Mouse (Mus musculus) E14TG2a.4 (cell line): ENCODE data around the gene Lrp8.

Experiments
- H3K27me3 ChIP-seq: 2 replicates; pipeline ENCODE4 v1.6.1; 2014; ENCODE audit warnings: low read length, control low read depth; ENCODE audit not compliant: insufficient read depth
- H3K36me3 ChIP-seq: 2 replicates; pipeline ENCODE4 v1.6.1; 2014; ENCODE audit warnings: low read length, control low read depth; ENCODE audit not compliant: insufficient read depth
- H3K4me1 ChIP-seq: replicated peaks from 2 replicates; pipeline ENCODE4 v1.6.1; 2014; ENCODE audit warnings: low read depth, low read length, control low read depth
- H3K4me3 ChIP-seq: replicated peaks from 2 replicates; pipeline ENCODE4 v1.5.1; 2014; ENCODE audit warnings: mild to moderate bottlenecking, low read length
- H3K9me3 ChIP-seq: 2 replicates; pipeline ENCODE4 v1.6.1; 2014; ENCODE audit warnings: low read length, control low read depth
- CTCF ChIP-seq: conservative IDR thresholded peaks from 2 replicates; pipeline ENCODE4 v1.5.1; 2014; ENCODE audit warnings: low read length
- NANOG ChIP-seq: IDR thresholded peaks from 2 replicates; pipeline ENCODE4 v1.6.1; 2014; ENCODE audit warnings: borderline replicate concordance, low read length, mixed read lengths
- POU5F1 ChIP-seq: IDR thresholded peaks from 2 replicates; pipeline ENCODE4 v1.6.1; 2014; ENCODE audit warnings: low read length, borderline replicate concordance

The Lrp8 gene

DNA sequence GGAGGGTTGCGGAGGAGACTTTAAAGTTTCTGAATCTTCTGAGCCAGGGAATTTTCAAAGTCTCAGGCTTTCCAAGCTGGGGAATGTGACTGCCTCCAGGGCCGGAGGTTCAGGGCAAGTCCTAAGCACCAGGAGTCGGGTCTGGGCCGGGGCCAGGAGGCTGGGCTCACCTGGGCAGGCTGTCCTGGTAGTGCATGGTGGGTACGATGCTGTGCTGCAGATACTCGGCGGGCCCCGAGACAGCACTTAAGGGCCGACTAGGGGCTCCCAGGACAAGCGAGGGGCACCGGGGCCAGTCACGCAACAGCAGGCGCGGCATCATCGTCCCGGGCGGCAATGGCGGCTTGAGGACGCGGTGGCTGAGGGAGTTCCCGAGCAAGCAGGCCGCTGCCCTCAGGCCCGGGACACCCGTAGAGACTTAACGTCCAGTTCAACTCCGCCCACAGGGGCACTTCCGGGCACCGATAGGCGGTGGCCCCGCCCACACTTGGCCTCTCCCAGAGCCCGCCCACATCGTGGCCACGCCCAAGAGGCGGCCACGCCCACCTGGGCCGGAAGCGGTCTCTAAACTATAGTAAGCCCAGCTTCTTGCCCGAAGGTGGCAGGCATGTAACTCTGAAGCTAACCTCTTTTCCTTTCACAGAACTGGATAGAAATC, 121.2 kb downstream of the Lrp8 start, which contains the start of gene Cpt2:
Gene Cpt2 (minus strand): TSS at position 466 of the 658 bp plus-strand sequence.
- Histone ChIP-seq H3K4me3 (peak within 1 kb of the TSS; percentile 94), H3K36me3 (no peaks in the 10 kb centered on the region), H3K27me3 (no peaks in the 10 kb centered on the region; the same call in 1 of the 2 replicates), H3K9me3 (peaks cover 17% of the 10 kb centered on the region), H3K4me1 (peaks cover 13% of the 10 kb centered on the region)
- no peak for TF ChIP-seq CTCF
- TF ChIP-seq NANOG = no peak
- TF ChIP-seq POU5F1 = no peak

DNA sequence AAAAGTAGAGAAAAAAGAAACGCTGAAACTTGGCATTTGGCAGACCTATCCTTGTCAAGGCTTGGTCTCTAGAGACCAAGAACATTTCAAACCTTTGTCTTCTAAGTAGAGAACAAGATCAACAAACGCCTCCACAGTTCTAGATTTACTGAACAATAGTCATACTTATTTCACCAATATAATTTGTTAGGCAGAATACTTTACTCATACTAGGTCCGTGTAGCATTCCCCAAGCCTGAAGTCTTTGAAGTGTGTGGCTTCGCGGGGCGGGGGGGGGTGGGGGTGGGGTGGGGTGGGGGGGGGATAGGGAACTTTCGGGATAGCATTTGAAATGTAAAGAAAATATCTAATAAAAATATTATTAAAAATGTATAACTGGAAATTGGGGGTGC, 121.7 kb downstream of the Lrp8 start:
- TF ChIP-seq POU5F1 (no peak), NANOG (no peak), CTCF (no peak)
- Histone ChIP-seq H3K4me1 (peaks cover 13% of the 10 kb centered on the region), H3K9me3 (peaks cover 17% of the 10 kb centered on the region), H3K36me3 (no peaks in the 10 kb centered on the region), H3K27me3 (no peaks in the 10 kb centered on the region; the same call in 1 of the 2 replicates), H3K4me3 (peak overlapping the region; percentile 94)
